Mouse (Mus musculus) liver, adult 2 months (tissue): ENCODE measurements around the gene Epn2.

Experiments
- CTCF ChIP-seq: fragments of 200-500 bp; IDR thresholded peaks from 2 replicates; pipeline ENCODE4 v1.5.1; 2011; ENCODE audit warnings: low read depth, low read length, control low read depth
- POLR2A ChIP-seq: fragments of 200-500 bp; IDR thresholded peaks from 2 replicates; pipeline ENCODE4 v1.6.1; 2011; ENCODE audit warnings: low read length, control low read depth; ENCODE audit not compliant: insufficient read depth; ENCODE audit errors: extremely low read depth

DNA sequence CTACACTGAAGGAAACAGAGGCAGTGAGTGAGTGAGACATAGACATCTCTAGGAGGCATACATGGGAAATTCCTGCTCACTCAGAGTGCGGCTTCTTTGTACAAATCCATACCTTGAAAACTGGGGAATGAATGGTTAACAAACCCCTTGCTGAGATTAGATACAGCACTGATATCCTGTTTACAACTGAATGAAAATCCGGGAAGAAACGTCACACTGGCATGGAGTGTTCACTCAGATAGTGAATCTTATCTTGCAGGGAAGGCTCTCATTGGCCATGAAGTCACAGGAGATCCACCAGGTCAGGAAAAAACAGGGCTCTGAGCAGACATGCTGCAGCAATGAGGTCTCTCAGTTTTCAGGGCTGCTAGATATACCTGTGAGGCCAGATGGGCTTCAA, 42.5 kb downstream of the Epn2 start:
- TF ChIP-seq POLR2A (no peak), CTCF (no peak)
